ENCODE assay signal across 13 mouse cellular contexts in genomic region chr19:19218700-19219099, GRCm38 (mm10).
"Had no signal": no experiment of that assay in that cellular context is flagged by ENCODE, and none has a peak within 500 bp of the region (broad histone marks: within the 10 kb centered on the region; RNA-seq: fewer than 3 reads in every experiment).

No protein-coding gene starts in this region.

- ATAC-seq: liver, postnatal 0 days; midbrain, embryonic 16.5 days had no signal

- H3K9ac ChIP-seq: limb, embryonic 12.5 days; liver, embryonic 13.5 days; liver, postnatal 0 days; midbrain, embryonic 12.5 days; neural tube, embryonic 13.5 days had no signal

- DNase-seq: kidney, postnatal 36 days; layer of hippocampus, adult 9-11 months; liver; liver, embryonic 13.5 days; liver, postnatal 0 days; retina, postnatal 1 day; thymus, adult 18-20 months; thymus, postnatal 14 days had no signal

- H3K27ac ChIP-seq: limb, embryonic 12.5 days; liver, embryonic 13.5 days; midbrain, embryonic 12.5 days; neural tube, embryonic 13.5 days; stomach, postnatal 0 days had no signal

- H3K4me2 ChIP-seq: limb, embryonic 12.5 days; liver, embryonic 13.5 days; midbrain, embryonic 12.5 days; neural tube, embryonic 13.5 days had no signal

- H3K4me1 ChIP-seq: limb, embryonic 12.5 days; liver, embryonic 13.5 days; midbrain, embryonic 12.5 days; neural tube, embryonic 13.5 days had no signal

- H3K9me3 ChIP-seq: limb, embryonic 12.5 days; liver, embryonic 13.5 days; midbrain, embryonic 12.5 days; neural tube, embryonic 13.5 days had no signal

- H3K27me3 ChIP-seq: limb, embryonic 12.5 days; liver, embryonic 13.5 days; midbrain, embryonic 12.5 days; neural tube, embryonic 13.5 days had no signal

- H3K4me3 ChIP-seq: limb, embryonic 12.5 days; liver, embryonic 13.5 days; midbrain, embryonic 12.5 days; neural tube, embryonic 13.5 days had no signal

- H3K36me3 ChIP-seq: limb, embryonic 12.5 days; liver, embryonic 13.5 days; midbrain, embryonic 12.5 days; neural tube, embryonic 13.5 days had no signal
